Mouse (Mus musculus) cerebellum, adult 18-20 months (tissue): ENCODE data around the gene Fuom.
A peak's percentile ranks its signal among the peaks of the same experiment; 100 is the strongest.

Experiments
- DNase-seq, 2 experiments: peaks; one replicate each; pipeline ENCODE4 v3.0.0; 2021

Gene Fuom

DNA sequence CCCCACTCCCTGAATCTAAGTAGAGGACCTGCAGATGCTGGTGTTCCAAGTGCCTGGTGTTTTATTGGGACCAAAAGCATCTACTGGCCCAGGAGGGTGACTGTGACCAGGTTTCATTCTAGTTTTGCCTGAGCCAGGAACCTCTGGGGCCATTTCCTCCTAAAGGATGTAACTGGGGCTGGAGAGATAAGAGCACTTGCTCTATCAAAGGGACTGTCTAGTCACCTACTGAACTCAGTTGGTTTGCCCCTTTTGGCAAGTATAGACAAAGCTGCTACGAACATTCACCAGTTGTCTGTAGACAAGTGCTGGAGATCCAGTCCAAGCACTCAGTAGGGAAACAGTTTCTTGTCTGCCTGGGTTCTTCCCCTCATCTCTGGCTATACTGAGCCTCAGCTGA lies 3.8 kb downstream of the Fuom start:
- no peak for DNase-seq

- no peak for DNase-seq
Observed at GRCm38 (mm10) chr7:140096055-140096454, 6.2 kb downstream of the Fuom start.

- no peak for DNase-seq
Observed at GRCm38 (mm10) chr7:140095556-140095955, 6.7 kb downstream of the Fuom start.

DNA sequence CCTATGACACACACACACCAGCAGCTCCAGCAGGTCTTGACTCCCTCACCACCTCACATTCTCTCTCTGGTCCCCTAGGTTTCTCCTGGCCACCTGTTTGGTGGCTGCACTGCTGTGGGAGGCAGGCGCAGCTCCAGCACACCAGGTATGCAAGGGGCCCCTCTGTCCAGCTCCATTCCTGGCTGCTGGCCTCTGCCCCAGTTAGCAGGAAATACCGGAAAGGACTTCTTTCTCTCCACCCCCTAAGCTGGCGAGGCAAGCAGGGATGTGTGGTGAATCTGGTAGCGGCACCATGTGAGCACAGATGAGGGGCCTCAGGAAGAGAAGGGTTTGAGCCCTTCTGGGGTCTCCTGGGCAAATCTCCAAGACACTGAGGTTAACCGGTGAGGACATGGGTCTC lies 7.3 kb downstream of the Fuom start:
- no peak for DNase-seq

DNA sequence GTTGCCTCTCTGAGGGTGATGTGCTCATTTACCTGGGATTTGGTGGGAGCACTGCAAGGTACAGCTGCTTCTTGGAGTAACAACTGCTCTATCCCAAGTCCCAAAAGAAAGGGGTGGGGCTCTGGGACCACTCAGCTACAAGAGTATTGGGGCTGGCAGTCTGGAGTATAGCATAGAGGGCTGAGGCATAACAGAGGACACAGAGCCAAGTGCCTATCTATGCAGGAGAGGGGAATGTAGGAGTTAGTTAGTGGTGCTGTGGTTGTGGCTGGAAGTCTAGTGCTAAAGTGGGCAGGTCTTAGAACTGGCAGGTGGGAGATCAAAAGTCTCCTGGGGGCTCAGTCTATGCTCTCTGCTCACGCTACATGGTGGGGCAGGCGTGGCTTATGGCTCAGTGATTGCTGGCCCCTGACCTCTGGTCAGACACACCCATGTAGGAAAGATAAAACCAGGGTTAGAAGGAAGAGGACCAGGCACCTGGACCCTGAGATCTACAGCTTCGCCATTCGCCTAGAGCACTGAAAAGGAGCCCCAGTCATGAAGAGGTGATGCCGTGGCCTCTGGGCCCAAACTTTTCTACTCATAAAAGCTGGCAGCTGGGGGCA lies 9.2 kb downstream of the Fuom start, which contains the start of gene Prap1:
Prap1 (plus strand) TSS at position 472 of the 605 bp plus-strand sequence.
- no peak for DNase-seq

DNA sequence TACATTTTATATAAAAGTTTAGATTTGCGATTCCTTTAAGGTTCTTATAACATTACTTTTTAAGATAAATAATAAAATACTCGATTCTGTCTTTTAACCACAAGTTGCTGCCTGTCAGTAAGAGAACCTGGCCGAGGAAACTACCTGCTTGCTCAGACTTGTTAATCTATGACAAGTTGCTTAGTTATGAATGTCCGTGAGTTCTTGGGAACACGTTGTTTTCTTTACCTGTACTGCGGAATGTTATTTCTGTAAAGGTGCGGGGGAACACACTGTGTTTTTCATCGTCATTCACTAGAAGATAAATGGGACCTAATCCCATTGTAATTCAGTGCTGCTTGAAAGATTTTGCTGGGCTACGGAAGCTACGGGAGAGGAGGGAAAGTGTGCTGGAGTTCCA lies 11.6 kb downstream of the Fuom start:
- no peak for DNase-seq

- DNase-seq, result peak; percentile 81 to 86
Observed at GRCm38 (mm10) chr7:140082242-140082678, 20.0 kb downstream of the Fuom start, which contains the start of gene Caly. Gene Caly, minus strand, starts transcription at chr7:140082548.

DNA sequence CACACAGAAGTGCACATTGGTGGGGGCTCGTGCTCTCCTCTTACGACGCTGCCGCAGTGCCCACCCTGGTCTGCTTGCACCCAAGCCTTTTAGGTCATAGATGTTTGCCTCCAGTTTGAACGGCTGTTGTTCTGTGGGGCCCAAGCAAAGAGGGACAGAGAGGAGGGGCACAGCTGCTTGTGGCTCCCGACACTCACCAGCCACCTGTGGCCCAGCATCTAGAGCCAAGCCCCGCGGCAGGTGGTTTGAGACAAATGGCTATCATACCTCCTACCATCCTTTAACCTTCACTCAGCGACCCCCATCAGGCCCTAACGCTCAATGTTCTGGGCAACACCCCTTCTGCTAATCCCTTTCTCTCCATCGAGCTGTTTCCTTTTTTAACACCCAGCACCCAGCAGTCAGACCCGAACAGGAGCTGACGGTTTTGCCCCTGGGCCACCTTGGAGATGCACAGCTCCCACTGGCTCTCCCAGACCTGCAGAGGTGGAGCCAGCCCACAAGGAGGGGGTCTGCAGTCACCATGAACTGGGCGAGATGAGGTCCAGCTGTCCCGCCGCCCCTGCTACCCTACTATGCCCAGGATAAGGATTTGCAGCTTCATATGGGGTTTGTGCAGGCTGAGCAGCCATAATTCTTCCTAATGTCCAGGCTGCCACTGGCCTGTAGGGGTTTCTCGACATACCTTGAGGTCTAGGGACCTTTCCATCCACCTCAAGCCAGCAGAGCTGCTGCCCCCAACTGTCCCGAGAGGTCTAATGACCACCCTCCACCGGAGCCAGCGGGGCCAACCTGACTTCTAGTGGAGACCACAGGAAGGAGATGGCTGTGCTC lies 20.6 kb downstream of the Fuom start:
- DNase-seq, result peak; percentile 62 to 70

- peak; percentile 94 to 98 for DNase-seq
Observed at GRCm38 (mm10) chr7:140080503-140081156, 21.6 kb downstream of the Fuom start.

DNA sequence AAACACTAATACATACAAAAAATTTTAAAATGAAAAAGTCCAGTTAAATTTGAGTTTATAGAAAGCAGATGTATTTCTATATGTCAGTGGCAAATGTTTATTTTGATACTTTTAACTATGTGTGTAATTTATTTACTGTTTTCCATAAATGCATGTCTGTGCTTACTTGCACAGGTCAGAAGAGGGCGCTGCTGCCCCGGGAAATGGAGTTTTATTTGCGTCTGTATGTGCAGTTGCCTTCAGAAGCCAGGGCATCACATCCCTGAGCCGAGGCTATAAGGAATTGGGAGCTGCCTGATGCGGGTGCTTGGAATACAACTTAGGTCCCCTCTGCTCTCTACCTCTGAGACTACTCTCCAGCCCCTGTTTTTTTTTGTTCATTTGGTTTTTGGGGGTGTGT lies 23.5 kb downstream of the Fuom start:
- peak; percentile 78 to 90 for DNase-seq

GRCm38 (mm10) chr7:140077698-140078097 lies 24.5 kb downstream of the Fuom start:
- DNase-seq, result no peak

- DNase-seq, result no peak
Observed at GRCm38 (mm10) chr7:140070042-140070711, 32.1 kb downstream of the Fuom start.

DNA sequence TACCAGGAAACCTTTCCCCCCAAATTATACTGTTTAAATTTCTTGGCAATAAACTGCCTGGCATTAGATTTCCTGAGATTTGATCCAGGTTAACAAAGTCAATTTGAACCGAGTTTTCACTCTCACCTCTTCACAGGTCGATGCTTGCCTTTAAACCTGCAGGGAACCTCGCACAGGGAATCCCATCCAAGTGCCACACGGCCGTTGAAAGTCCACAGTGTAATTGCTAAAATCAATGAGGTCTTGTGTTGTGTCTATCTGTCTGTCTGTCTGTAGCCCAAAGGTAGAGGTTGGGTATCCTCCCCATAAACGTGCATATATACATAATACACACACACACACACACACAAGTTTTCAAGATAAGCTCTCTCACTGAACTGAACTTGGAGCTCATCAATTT lies 34.8 kb downstream of the Fuom start:
- DNase-seq, result no peak

DNA sequence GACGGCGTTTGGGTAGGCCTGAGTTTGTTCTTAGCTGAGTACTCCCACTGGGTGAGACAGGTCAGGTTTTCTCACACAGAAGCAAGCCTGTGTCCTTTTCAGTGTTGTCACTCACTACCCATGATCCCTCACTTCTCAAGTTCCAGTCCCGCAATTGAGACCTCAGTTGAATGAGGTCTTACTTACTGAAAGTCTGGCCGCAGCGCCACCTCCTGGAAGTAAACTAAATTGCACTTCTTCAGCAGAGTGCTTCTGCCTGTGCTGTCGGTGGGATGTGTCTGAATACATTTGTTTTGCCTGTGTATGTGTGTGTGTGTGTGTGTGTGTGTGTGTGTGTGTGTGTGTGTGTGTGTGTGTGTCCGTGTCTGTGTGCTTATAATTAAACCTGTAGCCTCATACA lies 39.1 kb downstream of the Fuom start:
- DNase-seq, result peak; percentile 72 to 74

GRCm38 (mm10) chr7:140062307-140062706 lies 39.9 kb downstream of the Fuom start:
- DNase-seq, result peak in 1 of 2 experiments; percentile 34

- no peak for DNase-seq
Observed at GRCm38 (mm10) chr7:140061832-140062130, 40.5 kb downstream of the Fuom start.

DNA sequence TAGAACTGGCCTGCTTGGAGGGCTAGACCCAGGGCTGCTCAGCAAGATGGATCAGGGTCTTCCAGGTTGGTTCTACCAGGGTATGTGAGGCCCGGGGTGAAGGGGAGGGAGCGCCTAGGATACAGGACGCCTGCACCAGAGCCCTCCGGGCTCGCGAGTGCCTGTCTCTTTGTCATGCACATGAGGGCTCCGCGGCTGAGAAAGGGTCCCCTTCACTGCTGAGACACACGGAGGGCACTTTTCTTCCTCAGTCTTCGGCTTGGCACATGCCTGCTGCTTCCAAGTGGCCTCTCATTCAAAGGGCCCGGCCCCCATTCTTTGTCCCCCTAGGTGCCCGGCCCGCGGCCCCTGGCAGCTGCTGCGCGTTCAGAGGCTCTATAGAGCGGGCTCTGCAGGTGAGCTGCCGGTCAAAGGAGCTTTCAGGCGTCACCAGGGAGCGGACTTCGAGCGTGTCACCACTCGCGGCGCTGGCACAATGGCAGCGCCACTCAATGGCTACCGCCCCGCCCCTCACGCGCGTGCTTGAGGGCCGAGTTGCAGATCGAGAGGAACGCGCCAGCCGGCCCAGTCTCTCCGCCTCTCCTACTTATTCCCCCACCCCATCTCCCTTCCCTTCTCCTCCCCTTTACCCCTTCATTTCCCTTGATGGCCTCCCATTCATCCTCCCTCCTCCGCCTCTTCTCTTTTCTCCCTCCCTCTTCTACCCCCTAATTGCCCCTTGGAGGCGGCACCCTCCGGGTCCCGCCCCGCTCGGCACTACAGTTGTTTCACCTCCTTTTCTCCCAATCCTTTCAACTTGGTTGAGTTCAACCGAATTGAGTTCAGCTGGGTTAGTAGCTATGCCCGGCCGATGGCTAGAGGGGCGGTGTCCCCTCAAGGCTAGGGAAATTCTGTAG lies 41.1 kb downstream of the Fuom start:
- peak; percentile 23 to 32 for DNase-seq

GRCm38 (mm10) chr7:140059601-140060000 lies 42.6 kb downstream of the Fuom start:
- DNase-seq, result no peak

DNA sequence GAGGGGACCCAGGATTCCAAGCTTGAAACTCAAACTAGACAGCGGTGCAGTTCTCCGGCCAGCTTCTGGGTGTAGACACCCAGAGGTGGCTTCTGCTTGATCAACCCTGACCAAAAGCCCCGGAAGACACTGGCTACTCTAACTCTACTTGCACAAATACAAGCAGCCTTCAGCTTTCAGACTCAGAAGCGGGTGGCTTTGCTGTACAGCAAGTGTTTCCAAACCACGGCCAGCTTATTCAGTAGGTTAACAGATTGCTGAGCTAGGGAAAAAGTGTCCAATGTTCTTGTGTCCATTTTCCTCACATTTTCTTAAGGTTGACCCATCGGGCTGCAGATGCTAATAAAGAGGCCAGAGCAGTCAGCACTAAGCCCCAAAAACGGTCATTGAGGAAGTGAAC lies 43.7 kb downstream of the Fuom start:
- no peak for DNase-seq

DNA sequence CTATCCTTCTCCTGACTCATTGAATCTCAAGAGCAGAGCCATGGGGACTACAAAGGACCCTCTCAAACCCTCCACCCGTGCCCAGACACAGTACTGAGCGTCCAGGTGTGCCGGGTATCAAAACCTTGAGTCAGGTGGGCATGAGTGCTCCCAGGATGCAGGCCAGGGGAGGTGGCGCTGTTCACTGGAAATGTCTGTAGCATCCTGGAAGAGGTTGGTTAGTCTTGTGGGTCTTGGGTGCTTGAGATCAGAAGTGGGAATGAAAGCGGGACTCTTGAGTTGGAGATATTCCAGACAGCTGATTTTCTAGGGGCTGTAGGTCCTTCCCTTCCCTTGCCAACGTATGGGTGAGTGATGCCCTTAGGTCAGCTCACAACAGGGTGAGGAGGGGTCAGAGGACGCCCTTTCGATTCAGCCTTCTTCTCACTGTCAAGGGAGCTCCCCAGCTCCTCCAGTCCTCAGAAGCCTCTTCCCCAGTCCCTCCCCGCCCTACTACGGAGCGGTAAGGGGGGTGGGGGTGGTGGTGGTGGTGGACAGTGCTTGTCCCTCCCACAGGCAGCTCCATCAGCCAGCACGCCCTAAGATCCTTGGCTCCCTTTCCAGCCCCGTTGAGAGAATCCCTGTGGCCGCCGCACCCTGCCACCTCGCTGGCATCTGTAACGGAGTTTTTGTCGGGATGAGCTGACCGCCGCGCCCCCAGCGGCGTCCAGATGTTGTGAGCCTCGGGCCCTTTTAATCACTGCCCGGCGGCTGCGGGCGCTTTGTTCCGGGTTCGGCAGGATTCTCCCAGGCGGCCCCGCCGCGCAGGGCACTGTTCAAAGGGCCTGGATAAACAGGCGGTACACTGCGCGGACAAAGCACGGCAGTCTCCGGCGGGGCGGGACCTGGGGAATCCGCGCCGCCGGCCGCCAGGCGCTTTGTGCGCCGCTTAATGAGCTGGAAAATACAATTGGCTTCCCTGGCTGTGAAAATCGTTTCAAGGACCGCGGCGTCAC lies 44.5 kb downstream of the Fuom start:
- no peak for DNase-seq

- no peak for DNase-seq
Observed at GRCm38 (mm10) chr7:140054124-140054523, 48.1 kb downstream of the Fuom start.
